Mouse (Mus musculus): Measurements from ENCODE around the gene Harbi1.

The Harbi1 gene

DNA sequence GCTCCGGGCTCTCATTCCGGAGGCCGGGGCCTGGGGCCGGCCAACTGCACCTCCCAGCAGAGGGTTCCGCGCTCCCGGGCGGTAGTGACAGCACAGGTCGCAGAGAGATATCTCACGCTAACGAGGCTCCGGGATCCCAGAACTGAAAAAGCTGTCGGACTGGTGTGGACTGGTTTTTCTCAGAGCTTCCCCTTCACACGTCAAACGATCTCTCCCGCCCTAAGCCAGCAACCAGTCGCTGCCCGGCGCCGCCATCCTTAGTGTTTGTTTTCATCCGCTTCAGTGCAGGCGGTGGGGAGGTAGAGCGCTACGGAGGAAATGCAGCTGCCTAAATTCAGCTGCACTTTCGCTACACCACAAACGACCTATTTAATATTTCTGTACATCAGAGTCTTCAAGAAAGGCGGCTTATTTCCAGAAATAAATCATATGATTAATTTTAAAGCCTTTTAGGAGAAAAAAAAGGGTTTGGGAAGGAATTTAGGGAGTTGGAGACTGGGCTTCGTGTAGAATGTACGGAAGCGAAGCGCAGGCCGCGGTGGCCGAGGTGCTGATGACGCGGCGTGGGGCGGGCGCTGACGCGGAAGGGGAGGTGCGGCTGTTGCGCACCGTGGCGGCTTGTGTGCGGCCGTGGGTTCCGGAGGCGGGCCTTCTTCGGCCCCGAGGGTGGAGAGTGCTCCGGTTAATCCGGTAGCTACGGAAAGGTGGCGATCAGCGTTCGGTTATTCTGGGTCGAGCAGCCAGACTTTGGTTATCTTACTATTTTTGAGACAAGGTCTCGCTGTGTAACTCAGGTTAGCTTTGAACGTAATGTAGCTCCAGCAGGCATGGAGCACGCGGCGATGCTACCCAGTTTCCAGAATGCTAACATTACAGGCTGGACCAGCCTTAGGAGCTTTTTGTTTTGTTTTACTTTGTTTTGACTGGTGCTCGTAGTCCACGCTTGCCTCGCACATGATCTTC, at the start of gene Harbi1, which contains the start of gene Atg13:
Harbi1 (plus strand) TSS at position 581 of the 963 bp plus-strand sequence.
Atg13 (minus strand) TSS at position 305 of the 963 bp plus-strand sequence.
- DNase-seq (ENCODE audit: low read depth, low spot score), result peak; percentile 94

GRCm38 (mm10) chr2:91660981-91661380, 49.7 kb upstream of the Harbi1 start:
- no peak for DNase-seq (ENCODE audit: low read depth, low spot score)

GRCm38 (mm10) chr2:91664780-91665179, 45.9 kb upstream of the Harbi1 start:
- no peak for DNase-seq (ENCODE audit: low read depth, low spot score)

- no peak for DNase-seq (ENCODE audit: low read depth, low spot score)
Observed at GRCm38 (mm10) chr2:91666386-91666910, 44.2 kb upstream of the Harbi1 start.

DNA sequence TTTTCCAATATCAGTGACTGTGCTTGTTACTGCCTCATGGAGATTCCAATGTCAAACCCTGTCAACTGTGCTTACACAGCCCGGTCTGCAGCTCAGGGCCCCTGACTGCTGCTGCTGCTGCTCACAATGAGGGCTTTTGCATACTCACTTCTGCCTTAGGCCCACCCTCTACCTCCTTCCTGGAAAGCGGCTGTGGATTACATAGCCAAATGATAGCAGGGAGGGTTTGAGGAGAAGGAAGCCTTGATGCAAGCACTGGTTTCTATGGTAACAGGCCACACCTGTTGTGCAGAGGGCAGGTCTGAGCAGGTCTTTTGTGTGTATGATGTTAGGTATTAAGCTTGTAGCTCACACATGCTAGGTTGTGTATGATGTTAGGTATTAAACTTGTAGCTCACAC, 42.9 kb upstream of the Harbi1 start:
- DNase-seq (ENCODE audit: low read depth, low spot score), result peak; percentile 84

GRCm38 (mm10) chr2:91669326-91669725, 41.3 kb upstream of the Harbi1 start:
- no peak for DNase-seq (ENCODE audit: low read depth, low spot score)

GRCm38 (mm10) chr2:91670038-91670437, 40.6 kb upstream of the Harbi1 start:
- no peak for DNase-seq (ENCODE audit: low read depth, low spot score)

GRCm38 (mm10) chr2:91673587-91673986, 37.1 kb upstream of the Harbi1 start:
- DNase-seq (ENCODE audit: low read depth, low spot score), result no peak

GRCm38 (mm10) chr2:91674895-91675294, 35.8 kb upstream of the Harbi1 start:
- DNase-seq (ENCODE audit: low read depth, low spot score), result no peak

GRCm38 (mm10) chr2:91676420-91676819, 34.2 kb upstream of the Harbi1 start:
- no peak for DNase-seq (ENCODE audit: low read depth, low spot score)

DNA sequence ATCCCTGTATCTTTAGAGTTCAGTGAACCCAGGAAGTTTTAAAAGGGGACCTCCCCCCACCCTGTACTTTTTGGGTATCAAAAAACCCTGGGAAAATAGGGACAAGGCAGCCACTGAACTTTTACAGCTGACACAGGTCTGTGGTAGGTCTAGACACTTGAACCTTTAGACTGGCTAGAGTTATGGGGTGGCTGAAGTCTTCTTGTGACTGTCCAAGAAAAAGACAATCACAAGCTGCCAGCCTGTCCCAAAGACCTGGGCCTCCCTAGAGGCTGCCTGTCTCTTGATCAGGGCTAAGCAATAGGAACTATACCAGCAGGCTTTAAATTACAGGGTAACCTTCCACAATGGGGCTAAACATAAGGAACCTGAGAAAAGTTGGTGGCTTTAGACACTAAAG, 33.7 kb upstream of the Harbi1 start:
- DNase-seq (ENCODE audit: low read depth, low spot score), result no peak

DNA sequence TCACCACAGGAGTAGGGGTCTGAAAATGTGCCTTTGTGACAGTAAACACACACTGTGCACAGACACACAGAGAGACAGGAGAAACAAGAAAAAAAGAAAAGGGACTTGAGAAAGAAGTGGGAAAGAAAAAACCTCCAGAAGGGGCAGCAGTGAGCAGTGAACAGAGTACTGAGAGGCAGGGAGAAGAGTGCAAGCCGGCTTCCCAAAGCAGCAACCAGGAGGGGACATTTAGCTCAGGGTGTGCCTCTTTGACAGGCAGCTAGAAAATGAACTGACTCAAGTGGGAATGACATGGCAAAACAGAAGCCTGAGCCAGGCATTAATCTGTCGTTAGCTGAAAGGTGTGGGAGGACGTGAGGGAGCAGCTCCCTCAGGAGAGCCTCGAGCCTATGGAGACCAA, 27.8 kb upstream of the Harbi1 start:
- peak; percentile 82 for DNase-seq (ENCODE audit: low read depth, low spot score)

DNA sequence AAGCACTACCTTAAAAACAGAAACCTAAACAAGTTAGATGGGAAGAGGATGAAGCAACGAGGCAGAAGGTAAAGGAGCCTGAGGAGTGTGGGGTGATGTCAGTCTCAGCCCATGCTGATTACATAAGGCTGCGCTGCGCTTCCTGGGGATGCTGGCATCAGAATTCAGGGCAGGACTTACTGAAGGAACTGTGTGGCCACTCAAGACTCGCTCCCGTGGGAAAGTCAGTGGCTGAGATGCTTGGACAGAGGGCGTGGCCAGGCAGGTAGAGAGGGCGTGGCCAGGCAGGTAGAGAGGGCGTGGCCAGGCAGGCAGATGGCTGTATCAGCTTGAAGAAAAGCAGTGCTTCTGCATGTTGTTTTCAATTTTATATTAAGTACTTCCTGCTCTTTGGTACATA, 26.7 kb upstream of the Harbi1 start:
- DNase-seq (ENCODE audit: low read depth, low spot score), result no peak

GRCm38 (mm10) chr2:91689452-91689851, 21.2 kb upstream of the Harbi1 start:
- no peak for DNase-seq (ENCODE audit: low read depth, low spot score)

DNA sequence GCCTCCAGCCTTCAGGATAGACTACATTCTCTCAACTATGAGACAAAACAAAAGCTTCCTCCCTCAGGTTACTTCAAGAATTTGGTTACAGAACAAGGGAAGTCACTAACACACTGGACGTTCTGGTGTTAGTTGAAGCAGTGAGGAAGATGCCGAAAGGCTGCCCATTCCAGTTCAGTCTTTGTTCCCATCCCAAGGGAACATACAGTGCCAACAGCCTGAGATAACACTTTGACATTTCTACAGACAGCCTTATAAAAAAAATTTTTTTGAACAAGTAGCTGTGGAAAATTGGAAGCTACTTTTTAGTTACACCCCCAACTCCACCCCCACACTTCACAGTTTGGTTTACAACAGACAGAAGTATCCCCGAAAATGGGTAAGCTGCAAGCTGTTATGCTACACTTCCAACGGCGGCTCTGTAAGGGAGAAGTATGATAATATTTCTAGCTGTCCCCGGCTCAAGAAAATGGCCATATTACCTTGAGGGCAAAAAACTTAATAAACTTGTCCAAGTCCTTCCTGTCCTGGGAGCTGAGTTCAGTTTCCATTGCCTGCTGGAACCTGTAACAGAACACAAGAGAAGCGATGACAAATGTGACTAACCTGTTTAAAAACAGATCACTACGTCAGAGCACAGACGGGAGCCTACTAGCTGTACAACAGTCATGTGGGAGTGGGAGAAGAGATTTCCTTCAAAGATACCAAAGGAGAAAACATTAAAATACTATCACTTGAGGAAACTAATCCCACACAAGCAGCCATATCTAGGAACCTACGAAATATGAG, 15.0 kb upstream of the Harbi1 start:
- no peak for DNase-seq (ENCODE audit: low read depth, low spot score)

- DNase-seq (ENCODE audit: low read depth, low spot score), result no peak
Observed at GRCm38 (mm10) chr2:91696225-91696590, 14.4 kb upstream of the Harbi1 start.

DNA sequence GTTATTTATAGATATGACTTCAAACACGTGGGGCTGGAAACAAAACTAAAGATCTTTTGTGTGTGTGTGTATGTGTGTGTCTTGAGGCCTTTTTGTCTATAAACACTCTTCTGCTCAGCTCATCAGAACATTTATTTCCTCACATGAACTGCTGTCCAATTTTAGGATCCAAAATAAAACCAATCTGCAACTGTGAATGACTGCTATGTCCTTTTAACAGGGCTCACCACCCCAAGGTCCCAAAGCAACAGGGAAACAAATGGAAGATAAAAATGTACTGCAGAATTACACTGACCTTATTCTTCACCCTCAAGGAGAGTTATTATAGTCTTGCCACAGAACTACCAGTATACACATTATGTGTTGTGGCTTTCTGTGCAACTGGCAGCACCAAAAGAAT, 11.4 kb upstream of the Harbi1 start:
- no peak for DNase-seq (ENCODE audit: low read depth, low spot score)

GRCm38 (mm10) chr2:91701366-91701765, 9.3 kb upstream of the Harbi1 start:
- no peak for DNase-seq (ENCODE audit: low read depth, low spot score)

- DNase-seq (ENCODE audit: low read depth, low spot score), result peak; percentile 52
Observed at GRCm38 (mm10) chr2:91705736-91706135, 4.9 kb upstream of the Harbi1 start.

- peak; percentile 56 for DNase-seq (ENCODE audit: low read depth, low spot score)
Observed at GRCm38 (mm10) chr2:91706456-91706855, 4.2 kb upstream of the Harbi1 start.

DNA sequence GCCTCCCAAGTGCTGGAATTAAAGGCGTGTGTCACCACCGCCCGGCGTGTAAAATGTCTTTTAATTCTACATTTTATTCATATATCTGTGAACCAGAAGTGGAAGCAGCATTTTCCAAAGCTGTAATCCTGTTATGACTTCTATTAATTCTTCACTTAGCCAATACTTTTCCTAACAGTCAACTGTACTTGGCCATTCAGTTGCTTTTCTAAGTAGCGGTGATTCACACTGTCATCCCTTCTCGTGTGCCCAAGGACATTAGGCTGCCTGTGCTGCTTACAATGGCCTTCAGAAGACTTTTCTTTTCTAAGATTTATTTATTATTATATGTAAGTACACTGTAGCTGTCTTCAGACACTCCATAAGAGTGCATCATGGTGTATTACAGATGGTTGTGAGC, 2.3 kb upstream of the Harbi1 start:
- no peak for DNase-seq (ENCODE audit: low read depth, low spot score)

- DNase-seq (ENCODE audit: low read depth, low spot score), result peak; percentile 29
Observed at GRCm38 (mm10) chr2:91711256-91711925, 739 bp downstream of the Harbi1 start.
